In the genomic region with DNA sequence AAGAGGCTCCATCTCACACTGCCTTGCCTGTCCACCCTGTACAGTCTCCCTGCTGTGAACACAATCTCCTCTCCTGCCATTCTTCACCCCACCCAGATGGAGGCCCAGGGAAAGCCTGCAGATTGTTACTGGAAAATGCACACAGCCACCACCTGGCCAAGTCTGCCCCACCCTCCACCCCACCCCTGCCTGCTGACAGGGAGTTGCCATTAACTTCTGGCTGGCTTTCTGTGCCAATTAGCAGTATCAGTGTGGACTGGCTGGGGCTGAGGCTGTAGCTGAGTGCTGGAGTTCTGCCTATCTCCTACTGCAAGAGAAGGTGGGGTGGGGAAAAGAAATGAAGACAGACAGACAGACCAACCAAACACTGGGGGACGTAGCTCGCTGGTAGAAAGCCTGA, we compare ENCODE assay signal across 12 mouse cellular contexts. TPM values are rescaled to one million over a fixed set of nuclear protein-coding genes. Genes with fewer than 3 reads are reported as not detected.
DNase-seq lines count a peak whose midpoint lies in the region; ATAC-seq and TF ChIP-seq lines count a peak whose summit lies in the region.
"Had no signal": no experiment of that assay in that cellular context is flagged by ENCODE, and none has a peak within 500 bp of the region (broad histone marks: within the 10 kb centered on the region; RNA-seq: fewer than 3 reads in every experiment).

No protein-coding gene starts in this region.

- H3K27me3 ChIP-seq in E14TG2a.4 (ENCODE audit: insufficient read depth, low read length) = no peaks in the 10 kb centered on the region
- no peaks in the 10 kb centered on the region for H3K27me3 ChIP-seq in liver, embryonic 13.5 days
- no peaks in the 10 kb centered on the region for H3K27me3 ChIP-seq in hindbrain, embryonic 13.5 days
- H3K27me3 ChIP-seq: Patski had no signal

- peak; percentile 97 for ATAC-seq in liver, embryonic 13.5 days (ENCODE audit: low read depth)
- ATAC-seq in hindbrain, embryonic 13.5 days (ENCODE audit: low FRiP score) = no peak
- no peak for ATAC-seq in CD4-positive, CD25-positive, alpha-beta regulatory T cell, adult 4 months
- ATAC-seq: midbrain, embryonic 16.5 days; Patski had no signal

- peak overlapping the region; percentile 26; the same call in 1 of the 2 replicates for H3K4me3 ChIP-seq in E14TG2a.4 (replicated peaks; ENCODE audit: low read length)
- H3K4me3 ChIP-seq in liver, embryonic 13.5 days (replicated peaks) = peak overlapping the region; percentile 21; the same call in 1 of the 2 replicates
- H3K4me3 ChIP-seq in hindbrain, embryonic 13.5 days = no peak overlapping the region

- peak overlapping the region; percentile 94 for H3K27ac ChIP-seq in liver, embryonic 13.5 days
- H3K27ac ChIP-seq in hindbrain, embryonic 13.5 days = no peak overlapping the region

- WGBS in liver, embryonic 13.5 days (ENCODE audit: insufficient replicate concordance) = 24% methylated on average over 2 of the region's 2 CpGs
- 63% methylated on average over 2 of the region's 2 CpGs for WGBS in hindbrain, embryonic 13.5 days

- DNase-seq in ZHBTc4 (ENCODE audit: low read depth, low spot score) = peak; percentile 63
- peak; percentile 65 to 71 for DNase-seq in heart, postnatal 10 days
- DNase-seq in liver, embryonic 13.5 days = peak; percentile 80
- DNase-seq in embryo, embryonic 10 days (ENCODE audit: low spot score) = no peak
- no peak for DNase-seq in frontal cortex, postnatal 10 days (ENCODE audit: low spot score in 2 of 2)
- DNase-seq: cerebellum, postnatal 25 days had no signal

- peaks cover 67% of the 10 kb centered on the region for H3K4me1 ChIP-seq in E14TG2a.4 (replicated peaks; ENCODE audit: low read depth, low read length)
- H3K4me1 ChIP-seq in liver, embryonic 13.5 days (replicated peaks) = peaks cover 78% of the 10 kb centered on the region
- H3K4me1 ChIP-seq in hindbrain, embryonic 13.5 days (replicated peaks) = 0 out of 2 replicates have a peak, but pooled peaks cover 6% of the 10 kb centered on the region

- H3K4me2 ChIP-seq in liver, embryonic 13.5 days = peak overlapping the region; percentile 52
- H3K4me2 ChIP-seq in hindbrain, embryonic 13.5 days = no peak overlapping the region

- H3K9me3 ChIP-seq in E14TG2a.4 (ENCODE audit: low read length) = no peaks in the 10 kb centered on the region
- no peaks in the 10 kb centered on the region for H3K9me3 ChIP-seq in liver, embryonic 13.5 days (replicated peaks)
- no peaks in the 10 kb centered on the region for H3K9me3 ChIP-seq in hindbrain, embryonic 13.5 days

- intact Hi-C loops in heart, postnatal 10 days (cut with DNase I) = loop anchor here (10.0 kb wide), 1 partner anchor 344 kb away; no protein-coding TSS in a partner anchor

- H3K36me3 ChIP-seq in E14TG2a.4 (ENCODE audit: insufficient read depth, low read length) = no peaks in the 10 kb centered on the region
- no peaks in the 10 kb centered on the region for H3K36me3 ChIP-seq in liver, embryonic 13.5 days
- H3K36me3 ChIP-seq in hindbrain, embryonic 13.5 days = no peaks in the 10 kb centered on the region

- no peak for TF ChIP-seq CTCF in E14TG2a.4 (conservative IDR thresholded peaks at IDR 0.05; ENCODE audit: low read length)

- H3K9ac ChIP-seq in liver, embryonic 13.5 days = peak overlapping the region; percentile 60
- H3K9ac ChIP-seq in hindbrain, embryonic 13.5 days = no peak overlapping the region; the same call in 1 of the 2 replicates

RNA-seq across cellular contexts. Expression of a gene that starts 10.5 kb away (rescaled TPM):
- total RNA-seq in heart, postnatal 10 days (2021) = 10 to 100 TPM; 17.4 to 18.4 TPM
- 407 and 437 TPM in 2 replicates for polyA plus RNA-seq in liver, embryonic 13.5 days (2015; fragmentation: Nextera tagmentation; extraction: Ambion mirVana)
- 56.0 and 57.4 TPM in 2 replicates for polyA plus RNA-seq in hindbrain, embryonic 13.5 days (2015; fragmentation: Nextera tagmentation; extraction: Ambion mirVana)
- polyA plus RNA-seq in CD4-positive, CD25-positive, alpha-beta regulatory T cell, adult 4 months (2017; shearing (Covaris generic)) = 10 to 100 TPM; 16.9 to 31.5 TPM

RNA-seq across cellular contexts. Expression of a gene that starts 12.7 kb away (rescaled TPM):
- total RNA-seq in heart, postnatal 10 days (2021) = 10 to 100 TPM; 22.9 to 27.9 TPM
- polyA plus RNA-seq in liver, embryonic 13.5 days (2015; fragmentation: Nextera tagmentation; extraction: Ambion mirVana) = 150 TPM in 2 replicates
- polyA plus RNA-seq in hindbrain, embryonic 13.5 days (2015; fragmentation: Nextera tagmentation; extraction: Ambion mirVana) = 25.3 and 26.0 TPM in 2 replicates
- polyA plus RNA-seq in CD4-positive, CD25-positive, alpha-beta regulatory T cell, adult 4 months (2017; shearing (Covaris generic)) = 10 to 100 TPM; 31.4 to 55.1 TPM

RNA-seq across cellular contexts. Expression of a gene that starts 12.8 kb away (rescaled TPM):
- total RNA-seq in heart, postnatal 10 days (2021) = 1 to 10 TPM; 7.4 to 10.0 TPM
- polyA plus RNA-seq in liver, embryonic 13.5 days (2015; fragmentation: Nextera tagmentation; extraction: Ambion mirVana) = 7.8 and 8.8 TPM in 2 replicates
- polyA plus RNA-seq in hindbrain, embryonic 13.5 days (2015; fragmentation: Nextera tagmentation; extraction: Ambion mirVana) = 4.2 and 4.9 TPM in 2 replicates
- polyA plus RNA-seq in CD4-positive, CD25-positive, alpha-beta regulatory T cell, adult 4 months (2017; shearing (Covaris generic)) = 10 to 100 TPM; 24.8 to 42.0 TPM

RNA-seq across cellular contexts. Expression of a gene that starts 22.0 kb away (rescaled TPM):
- total RNA-seq in heart, postnatal 10 days (2021) = not detected
- polyA plus RNA-seq in liver, embryonic 13.5 days (2015; fragmentation: Nextera tagmentation; extraction: Ambion mirVana) = not detected in 2 replicates
- polyA plus RNA-seq in hindbrain, embryonic 13.5 days (2015; fragmentation: Nextera tagmentation; extraction: Ambion mirVana) = not detected in 2 replicates
- polyA plus RNA-seq in CD4-positive, CD25-positive, alpha-beta regulatory T cell, adult 4 months (2017; shearing (Covaris generic)) = not detected
- total RNA-seq: gastrocnemius, adult 8-10 months had no signal
- polyA plus RNA-seq: midbrain, embryonic 16.5 days had no signal

RNA-seq across cellular contexts. Expression of a gene that starts 29.1 kb away (rescaled TPM):
- 1 to 10 TPM; 1.5 to 2.5 TPM for total RNA-seq in heart, postnatal 10 days (2021)
- polyA plus RNA-seq in liver, embryonic 13.5 days (2015; fragmentation: Nextera tagmentation; extraction: Ambion mirVana) = 0.30 TPM in 1 of 2 replicates, not detected in the other
- polyA plus RNA-seq in hindbrain, embryonic 13.5 days (2015; fragmentation: Nextera tagmentation; extraction: Ambion mirVana) = 0.70 and 0.74 TPM in 2 replicates
- polyA plus RNA-seq in CD4-positive, CD25-positive, alpha-beta regulatory T cell, adult 4 months (2017; shearing (Covaris generic)) = 1 to 10 TPM; 1.0 to 3.2 TPM

Comparison
In these comparisons a context has a peak if more than half of its experiments do, and no peak if none do; other contexts are left out.
1. DNase-seq: peak in ZHBTc4 (single experiment), heart, postnatal 10 days (2 of 2) and liver, embryonic 13.5 days (single experiment); none in embryo, embryonic 10 days (single experiment) and frontal cortex, postnatal 10 days (0 of 2).